Mouse (Mus musculus) A20 (cell line): Measurements from ENCODE around the gene Slc38a6.

Source experiments
- DNase-seq: peaks from one replicate; pipeline ENCODE4 v3.0.0-alpha.2; 2011; ENCODE audit warnings: low read depth, low spot score

Gene Slc38a6

GRCm38 (mm10) chr12:73324180-73324586, 37.6 kb downstream of the Slc38a6 start:
- no peak for DNase-seq

GRCm38 (mm10) chr12:73324742-73325141, 38.2 kb downstream of the Slc38a6 start:
- DNase-seq, result peak; percentile 40

- no peak for DNase-seq
These were observed 38.6 kb downstream of the Slc38a6 start for GRCm38 (mm10) chr12:73325181-73325580.

- no peak for DNase-seq
These were observed 39.0 kb downstream of the Slc38a6 start for GRCm38 (mm10) chr12:73325617-73326016.

- DNase-seq, result no peak
These were observed 40.8 kb downstream of the Slc38a6 start for GRCm38 (mm10) chr12:73327381-73327780.

- no peak for DNase-seq
These were observed 42.0 kb downstream of the Slc38a6 start for GRCm38 (mm10) chr12:73328448-73329167.

GRCm38 (mm10) chr12:73330236-73330635, 43.7 kb downstream of the Slc38a6 start:
- DNase-seq, result no peak

- no peak for DNase-seq
These were observed 46.1 kb downstream of the Slc38a6 start for GRCm38 (mm10) chr12:73332701-73333100.

- no peak for DNase-seq
These were observed 47.5 kb downstream of the Slc38a6 start for GRCm38 (mm10) chr12:73334051-73334551.

GRCm38 (mm10) chr12:73337127-73337526, 50.5 kb downstream of the Slc38a6 start:
- no peak for DNase-seq

GRCm38 (mm10) chr12:73340642-73341293, 54.2 kb downstream of the Slc38a6 start:
- DNase-seq, result no peak

GRCm38 (mm10) chr12:73341703-73342663, 55.4 kb downstream of the Slc38a6 start:
- no peak for DNase-seq

- DNase-seq, result no peak
These were observed 57.7 kb downstream of the Slc38a6 start for GRCm38 (mm10) chr12:73344300-73344699.

GRCm38 (mm10) chr12:73345157-73345556, 58.6 kb downstream of the Slc38a6 start:
- no peak for DNase-seq

GRCm38 (mm10) chr12:73347202-73347601, 60.6 kb downstream of the Slc38a6 start:
- DNase-seq, result no peak

GRCm38 (mm10) chr12:73350466-73350865, 63.9 kb downstream of the Slc38a6 start:
- DNase-seq, result no peak

GRCm38 (mm10) chr12:73350982-73351381, 64.4 kb downstream of the Slc38a6 start:
- DNase-seq, result no peak

- no peak for DNase-seq
These were observed 65.2 kb downstream of the Slc38a6 start for GRCm38 (mm10) chr12:73351746-73352145.

GRCm38 (mm10) chr12:73353362-73353761, 66.8 kb downstream of the Slc38a6 start:
- DNase-seq, result no peak

- DNase-seq, result peak; percentile 20
These were observed 67.9 kb downstream of the Slc38a6 start for GRCm38 (mm10) chr12:73354521-73354920.

- DNase-seq, result no peak
These were observed 68.7 kb downstream of the Slc38a6 start for GRCm38 (mm10) chr12:73355084-73355775.
